Mouse (Mus musculus) liver, adult (tissue): ENCODE data around the gene Syne2.

Experiments used
- GATA4 ChIP-seq: IDR thresholded peaks from 2 replicates; pipeline ENCODE4 v1.6.1; 2014; ENCODE audit warnings: mild to moderate bottlenecking, low read length; ENCODE audit not compliant: insufficient replicate concordance

The Syne2 gene

DNA sequence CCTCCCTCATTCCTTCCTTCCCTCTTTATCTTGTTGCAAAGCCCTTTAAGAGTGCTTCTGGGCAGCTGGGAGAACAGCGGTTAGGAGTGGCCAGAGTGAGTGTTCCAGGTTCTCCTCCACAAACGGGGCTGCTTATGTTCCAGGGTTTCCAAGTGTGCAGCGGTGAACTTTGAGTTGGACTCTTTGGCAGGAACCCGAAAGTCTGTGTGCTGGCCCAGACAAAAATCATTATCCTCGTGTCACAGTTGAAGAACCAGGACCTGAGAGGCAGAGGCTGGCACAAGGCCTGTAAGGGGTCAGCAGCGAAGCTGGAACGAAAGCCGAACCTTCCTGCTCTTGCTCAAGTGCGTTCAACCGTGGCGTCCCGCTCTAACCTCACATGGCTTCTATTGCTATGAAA, 28.6 kb downstream of the Syne2 start:
- no peak for TF ChIP-seq GATA4

DNA sequence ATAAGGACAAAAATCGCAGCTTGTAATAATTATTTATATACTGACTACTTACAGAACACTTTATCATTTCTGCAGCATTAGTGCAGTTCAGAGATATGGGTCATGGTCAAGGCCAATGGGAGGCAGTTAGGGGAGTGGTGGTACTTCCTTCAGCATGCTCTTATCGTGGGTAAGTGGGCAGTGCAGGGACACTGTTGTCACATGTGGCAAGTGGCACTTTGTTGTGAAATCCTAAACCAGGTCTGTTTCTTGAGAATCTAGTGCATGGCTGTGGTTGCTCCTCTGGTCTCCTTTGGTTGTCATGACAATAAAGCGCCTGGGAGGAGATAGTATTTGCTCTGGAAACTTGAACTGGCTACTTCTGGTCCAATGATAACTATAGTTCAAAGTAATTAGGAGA, 32.3 kb downstream of the Syne2 start:
- no peak for TF ChIP-seq GATA4

DNA sequence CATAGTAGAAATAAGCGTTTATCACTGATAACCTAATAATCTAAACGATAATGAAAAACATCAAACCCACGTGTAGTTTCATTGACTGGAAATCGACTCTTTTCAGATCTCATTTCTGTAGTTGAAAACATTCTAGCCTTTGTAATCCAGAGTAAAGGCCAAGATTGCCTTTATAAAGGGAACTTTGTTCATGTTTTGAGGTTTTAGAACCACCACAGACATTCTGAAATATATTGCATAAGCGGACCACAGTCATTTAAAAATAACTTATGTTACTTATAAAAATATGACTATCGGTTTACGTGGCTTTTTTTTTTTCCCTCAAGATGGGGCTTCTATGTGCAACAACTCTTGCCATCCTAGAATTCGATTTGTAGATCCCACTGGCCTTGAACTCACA, 33.5 kb downstream of the Syne2 start:
- TF ChIP-seq GATA4, result no peak

DNA sequence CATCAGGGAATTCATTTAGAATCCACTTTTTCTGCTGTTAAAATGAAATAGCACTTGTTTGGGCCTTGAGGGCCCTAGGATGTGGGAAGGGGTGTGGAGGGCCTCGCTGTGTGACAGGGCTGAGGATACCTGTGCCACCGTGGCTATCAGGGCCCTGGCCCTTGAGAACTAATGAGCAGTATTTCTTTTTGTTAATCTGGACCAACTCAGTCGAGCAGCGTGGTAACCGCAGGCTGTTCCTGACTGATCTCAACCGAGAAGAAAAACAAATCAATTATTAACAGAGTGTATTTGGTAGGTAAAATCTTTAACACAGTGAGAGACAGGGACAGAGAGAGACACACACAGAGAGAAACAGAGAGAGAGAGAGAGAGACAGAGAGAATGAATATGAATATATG, 34.5 kb downstream of the Syne2 start:
- no peak for TF ChIP-seq GATA4

DNA sequence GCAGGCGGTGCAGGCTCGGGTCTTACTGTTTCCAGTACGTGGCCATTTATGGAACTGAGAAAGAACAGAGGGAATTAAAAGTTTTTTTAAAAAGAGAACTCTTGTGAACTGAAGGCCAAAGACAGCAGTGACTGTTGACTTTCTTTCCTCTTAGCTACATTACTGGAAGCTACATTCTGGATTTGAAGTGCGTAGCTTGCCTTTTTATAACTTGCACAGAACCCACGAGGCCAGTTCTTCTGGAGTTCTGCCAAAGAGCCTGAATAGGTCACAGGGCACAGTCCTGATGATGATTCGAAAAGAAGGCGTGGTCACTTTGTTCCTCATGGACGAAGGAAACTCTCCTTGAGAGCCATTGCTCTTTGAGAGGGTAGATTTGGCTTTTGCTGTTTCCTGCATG, 35.6 kb downstream of the Syne2 start:
- TF ChIP-seq GATA4, result no peak

DNA sequence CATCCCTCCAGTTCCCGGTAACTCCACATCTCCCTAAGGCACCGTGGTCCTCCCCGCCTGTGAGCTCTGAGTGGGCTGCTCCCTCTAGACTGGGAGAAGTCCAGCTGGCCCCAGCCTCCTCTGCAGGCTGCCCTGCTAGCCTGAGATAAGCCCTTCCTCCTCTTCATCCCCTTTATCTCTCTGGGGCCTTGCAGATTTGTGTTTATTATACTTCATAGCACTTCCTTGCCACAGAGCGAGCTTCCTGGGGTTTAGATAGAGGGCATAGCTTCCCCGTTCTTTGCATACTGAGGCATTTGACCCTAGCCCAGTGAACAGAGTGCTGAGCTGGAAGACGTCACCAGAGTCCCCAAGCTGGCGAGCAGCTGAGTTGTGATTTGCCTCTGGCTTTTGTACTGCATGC, 37.1 kb downstream of the Syne2 start:
- TF ChIP-seq GATA4, result peak; percentile 97

DNA sequence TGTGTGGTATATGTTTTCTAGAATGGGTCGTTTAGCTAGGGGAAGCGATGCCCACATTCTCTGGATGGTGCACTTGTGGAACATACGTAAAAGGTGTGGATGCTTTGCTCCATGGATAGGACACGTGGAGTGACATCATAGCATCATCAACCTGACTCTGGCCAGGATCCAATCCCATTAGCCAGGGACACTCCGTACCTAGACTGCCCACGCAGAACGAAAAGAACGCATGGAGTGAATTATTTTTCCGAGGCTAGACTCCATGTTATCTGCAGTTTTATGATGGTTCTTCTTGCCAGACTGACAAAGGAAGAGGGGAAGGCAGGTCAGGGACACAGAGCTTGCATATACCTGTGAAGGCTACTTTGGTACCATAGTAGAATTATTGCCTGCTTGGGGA, 37.7 kb downstream of the Syne2 start:
- TF ChIP-seq GATA4, result no peak

DNA sequence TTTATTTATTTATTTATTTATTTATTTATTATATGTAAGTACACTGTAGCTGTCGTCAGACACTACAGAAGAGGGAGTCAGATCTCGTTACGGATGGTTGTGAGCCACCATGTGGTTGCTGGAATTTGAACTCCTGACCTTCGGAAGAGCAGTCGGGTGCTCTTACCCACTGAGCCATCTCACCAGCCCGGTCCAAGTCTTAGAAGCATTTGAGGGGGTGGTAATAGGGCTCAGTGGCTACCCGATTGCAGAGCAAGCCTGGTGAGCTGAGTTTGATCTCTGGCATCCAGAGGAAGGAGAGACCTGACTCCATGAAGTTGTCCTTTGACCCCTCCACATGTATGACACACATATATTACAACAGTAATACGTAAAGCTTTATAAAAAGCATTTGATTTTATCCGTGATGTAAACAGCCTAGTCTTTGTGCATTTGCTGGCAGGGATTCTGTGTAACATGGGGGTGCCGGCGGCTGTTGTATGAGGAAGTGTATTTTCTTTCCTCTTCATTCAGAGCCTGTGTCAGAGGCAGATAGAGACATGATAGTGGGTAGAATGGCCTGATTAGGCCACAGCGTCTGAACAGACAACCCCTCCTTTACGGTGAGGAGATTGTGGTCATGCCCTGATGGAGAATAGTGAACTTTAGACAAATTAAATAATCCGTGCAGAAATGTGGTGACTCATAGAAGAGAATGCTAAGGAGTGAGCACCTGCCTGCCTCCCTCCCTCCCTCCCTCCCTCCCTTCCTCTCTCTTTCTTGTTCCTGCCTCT, 38.3 kb downstream of the Syne2 start:
- TF ChIP-seq GATA4, result no peak

DNA sequence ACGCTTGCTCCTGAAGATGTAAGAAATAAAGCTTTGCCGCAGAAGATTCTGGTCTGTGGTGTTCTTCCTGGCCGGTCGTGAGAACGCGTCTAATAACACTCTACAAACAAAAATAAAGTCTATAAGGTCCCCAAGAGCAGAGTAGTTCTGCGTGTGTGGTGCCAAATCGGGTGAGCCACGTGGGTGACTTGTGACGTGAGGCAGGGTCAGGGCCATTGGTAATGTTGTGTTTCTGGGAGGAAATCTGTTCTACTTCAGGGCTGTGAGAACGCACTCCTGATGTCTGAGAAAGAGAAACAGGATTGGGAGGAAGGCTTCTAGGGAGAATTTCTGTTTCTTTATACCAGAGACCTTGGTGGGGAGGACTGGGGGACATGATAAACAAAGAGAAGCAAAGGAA, 42.0 kb downstream of the Syne2 start:
- TF ChIP-seq GATA4, result no peak

DNA sequence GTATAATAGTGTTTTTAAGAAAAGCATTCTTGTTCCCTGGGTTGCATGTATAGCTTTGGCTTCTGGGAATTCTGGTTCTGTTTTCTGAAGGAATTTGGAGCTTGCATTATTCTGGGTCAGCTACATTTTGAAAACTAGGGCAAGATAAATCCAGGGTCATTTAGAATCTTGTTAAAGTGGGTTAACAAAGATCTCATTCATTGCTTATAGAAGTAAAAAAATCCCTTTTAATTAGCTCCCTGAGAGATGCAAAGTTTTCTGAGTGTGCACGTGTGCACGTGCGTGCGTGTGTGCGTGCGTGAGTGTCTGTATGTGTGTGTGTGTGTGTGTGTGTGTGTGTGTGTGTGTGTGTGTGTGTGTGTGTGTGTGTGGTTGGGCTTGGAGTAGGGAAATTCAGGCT, 42.9 kb downstream of the Syne2 start:
- no peak for TF ChIP-seq GATA4

DNA sequence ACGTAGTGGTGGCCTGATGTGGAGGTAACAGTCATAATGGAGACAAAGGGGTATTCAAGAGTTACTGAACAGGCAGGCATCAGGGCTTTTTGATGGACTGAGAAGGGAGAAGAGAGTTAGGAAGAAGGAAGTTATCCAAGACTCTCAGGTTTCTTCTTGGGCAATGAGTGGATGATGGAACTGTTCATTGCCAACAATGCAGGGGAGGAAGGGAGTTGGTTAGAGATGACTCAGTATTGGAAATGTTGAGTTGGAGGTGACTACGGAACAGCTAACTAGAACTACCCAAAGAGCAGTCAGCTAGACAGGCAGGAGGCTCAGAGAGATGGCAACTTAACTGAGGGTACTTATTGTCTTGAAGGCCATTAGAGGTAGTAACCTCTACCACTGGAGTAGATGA, 47.2 kb downstream of the Syne2 start:
- no peak for TF ChIP-seq GATA4

DNA sequence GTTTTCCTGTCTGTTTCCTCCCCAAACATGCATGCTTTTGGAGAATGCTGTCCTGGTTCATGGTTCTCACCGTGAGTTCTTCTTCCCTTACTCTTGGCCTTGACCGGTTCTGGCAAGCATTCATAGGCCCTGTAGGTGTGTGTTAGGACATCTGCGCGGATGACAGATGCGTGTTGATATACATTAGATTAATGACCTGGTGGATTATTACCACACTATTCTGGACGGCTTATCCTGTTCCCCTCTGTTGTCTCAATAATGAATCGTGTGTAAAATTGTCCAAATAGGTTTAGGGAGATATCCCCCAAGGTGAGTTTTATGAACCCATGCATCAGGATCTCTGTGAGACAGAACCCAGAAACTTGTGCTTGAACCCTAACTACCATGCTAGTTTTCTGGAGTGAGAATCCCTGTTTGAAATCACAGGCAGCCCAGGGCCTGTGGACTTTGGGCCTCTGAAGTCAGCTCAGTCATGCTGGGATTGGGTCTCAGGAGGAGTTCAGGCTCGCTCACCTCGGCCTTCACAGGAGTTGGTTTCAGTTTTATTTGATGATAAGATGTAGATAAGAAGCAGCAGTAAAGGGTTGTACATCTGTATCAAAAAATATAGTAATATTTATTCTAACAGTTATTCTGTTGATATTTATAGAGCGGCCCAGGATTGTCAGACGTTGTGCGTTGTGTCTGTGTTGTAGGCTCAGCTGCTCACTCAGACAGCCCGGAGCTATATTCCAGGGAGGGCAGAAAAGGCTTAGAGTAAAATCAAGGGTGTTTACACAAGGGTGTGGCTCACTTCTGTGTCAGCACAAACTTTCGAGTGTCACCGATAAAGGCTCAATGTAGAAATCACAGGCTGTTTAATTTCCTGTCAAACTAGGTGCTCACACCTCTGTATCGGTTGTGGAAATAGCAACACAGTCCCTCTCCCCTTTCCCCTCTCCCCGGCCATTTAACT, 48.8 kb downstream of the Syne2 start:
- TF ChIP-seq GATA4, result no peak

DNA sequence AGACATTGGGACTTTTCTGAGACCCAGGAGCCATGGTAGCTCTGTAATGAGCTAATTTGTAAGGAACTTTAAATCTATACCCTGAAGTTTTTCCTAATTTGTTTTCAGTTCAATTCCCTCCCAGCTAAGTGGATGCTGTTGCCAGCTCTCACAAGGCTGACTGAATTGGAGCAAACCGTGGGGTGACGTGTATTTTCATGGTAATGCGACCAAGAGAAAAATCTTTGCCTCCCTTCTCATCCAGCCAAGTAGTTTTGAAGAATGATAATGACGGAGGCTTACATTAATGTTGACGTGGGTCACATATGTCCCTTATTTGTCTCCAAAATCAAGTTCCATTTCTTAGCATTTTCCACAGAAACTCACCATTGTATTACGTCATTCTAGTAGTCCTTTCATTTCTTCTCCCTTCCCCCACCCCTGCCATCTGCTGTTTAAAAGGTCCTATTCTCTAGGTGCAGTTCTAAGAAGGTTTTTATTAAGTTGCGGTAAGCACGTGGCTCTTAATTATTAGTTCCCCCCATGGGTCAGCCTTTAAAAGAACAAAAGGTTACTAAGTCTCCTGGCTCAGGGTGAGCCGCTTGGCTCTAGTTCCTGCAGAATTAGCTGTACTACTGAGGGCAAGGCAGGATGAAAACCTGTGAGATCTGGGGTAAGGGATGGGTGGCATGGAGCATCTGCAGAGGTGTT, 55.8 kb downstream of the Syne2 start:
- TF ChIP-seq GATA4, result no peak

DNA sequence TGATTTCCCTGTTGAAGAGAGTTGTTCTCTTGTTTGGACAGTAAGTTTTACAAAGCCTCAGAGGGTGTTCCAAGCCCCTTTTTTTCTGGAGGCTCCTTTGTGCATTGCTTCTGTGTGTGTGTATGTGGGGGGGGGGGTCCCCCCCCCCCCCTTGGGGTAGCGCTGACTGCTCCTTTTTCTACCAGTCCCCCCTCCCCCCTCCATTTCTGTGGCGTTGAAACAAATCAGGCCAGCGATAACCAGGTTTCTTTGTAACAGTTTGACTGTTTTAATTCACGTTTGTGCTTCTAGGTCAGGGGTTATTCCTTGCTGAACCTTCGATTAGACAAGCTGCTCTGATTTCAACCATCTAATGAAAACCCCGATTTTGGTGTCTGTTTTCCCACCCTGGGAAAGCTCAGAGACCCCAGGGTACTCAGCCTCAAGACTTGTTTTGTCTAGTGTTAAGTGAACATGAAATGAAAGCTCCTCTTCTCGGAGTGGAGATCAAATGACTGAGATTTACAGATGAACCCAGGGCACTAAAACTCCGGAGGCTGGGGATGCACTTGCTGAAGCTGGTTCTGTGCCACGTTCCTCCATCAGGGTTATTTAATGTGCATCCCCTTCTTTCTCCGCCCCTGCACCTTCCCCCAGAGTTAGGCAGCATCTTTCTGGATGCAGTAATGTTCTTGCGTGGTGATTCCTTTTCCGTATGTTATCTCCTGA, 56.5 kb downstream of the Syne2 start:
- no peak for TF ChIP-seq GATA4
